Mouse (Mus musculus): ENCODE results near the gene Klk1b26. TPM values are rescaled to one million over a fixed set of nuclear protein-coding genes. Genes with fewer than 3 reads are reported as not detected.
"Not testable (repeated sequence)": the region's sequence is repeated elsewhere in the genome, so short reads cannot be mapped to it uniquely, and the experiment has no call there.

The Klk1b26 gene
- polyA plus RNA-seq, 1 experiment = not detected

- no peak overlapping the region for H3K27ac ChIP-seq (ENCODE audit: insufficient read depth, low read length)
- TF ChIP-seq CTCF (IDR thresholded peaks at IDR 0.05; ENCODE audit: extremely low read depth, insufficient read depth, insufficient read length, insufficient replicate concordance) (no peak), POLR2A (IDR thresholded peaks at IDR 0.05; ENCODE audit: low read depth, low read length) (no peak)
- no peaks in the 10 kb centered on the region for H3K4me1 ChIP-seq (ENCODE audit: control insufficient read depth, insufficient read depth, insufficient read length)
- no peak overlapping the region for H3K4me3 ChIP-seq (ENCODE audit: extremely low read depth, insufficient read depth, insufficient read length)
- DNase-seq (ENCODE audit: low read depth in 1 of 2, low spot score in 2 of 2) = no peak
- H3K36me3 ChIP-seq (ENCODE audit: control insufficient read depth, insufficient read depth, low read length) = no peaks in the 10 kb centered on the region
- H3K27me3 ChIP-seq (ENCODE audit: control insufficient read depth, insufficient read depth, low read length) = no peaks in the 10 kb centered on the region
Observed at GRCm38 (mm10) chr7:44004847-44005246, 7.1 kb upstream of the Klk1b26 start.

GRCm38 (mm10) chr7:44014666-44015065 lies 2.7 kb downstream of the Klk1b26 start:
- not testable (repeated sequence) for DNase-seq (ENCODE audit: low read depth in 1 of 2, low spot score in 2 of 2); H3K27me3 ChIP-seq (ENCODE audit: control insufficient read depth, insufficient read depth, low read length); H3K4me3 ChIP-seq (ENCODE audit: extremely low read depth, insufficient read depth, insufficient read length); H3K27ac ChIP-seq (ENCODE audit: insufficient read depth, low read length); H3K4me1 ChIP-seq (ENCODE audit: control insufficient read depth, insufficient read depth, insufficient read length); H3K36me3 ChIP-seq (ENCODE audit: control insufficient read depth, insufficient read depth, low read length)
- WGBS = 84% methylated on average over 6 of the region's 6 CpGs

GRCm38 (mm10) chr7:44015071-44015470 lies 3.1 kb downstream of the Klk1b26 start:
- 88% methylated on average over 5 of the region's 5 CpGs for WGBS
- Histone ChIP-seq H3K4me3 (ENCODE audit: extremely low read depth, insufficient read depth, insufficient read length) (no peak overlapping the region), H3K27ac (ENCODE audit: insufficient read depth, low read length) (no peak overlapping the region), H3K4me1 (ENCODE audit: control insufficient read depth, insufficient read depth, insufficient read length) (no peaks in the 10 kb centered on the region), H3K27me3 (ENCODE audit: control insufficient read depth, insufficient read depth, low read length) (no peaks in the 10 kb centered on the region), H3K36me3 (ENCODE audit: control insufficient read depth, insufficient read depth, low read length) (no peaks in the 10 kb centered on the region)
- TF ChIP-seq CTCF (IDR thresholded peaks at IDR 0.05; ENCODE audit: extremely low read depth, insufficient read depth, insufficient read length, insufficient replicate concordance) (no peak), POLR2A (IDR thresholded peaks at IDR 0.05; ENCODE audit: low read depth, low read length) (no peak)
- no peak for DNase-seq (ENCODE audit: low read depth in 1 of 2, low spot score in 2 of 2)

GRCm38 (mm10) chr7:44051990-44052389 lies 40.0 kb downstream of the Klk1b26 start, which contains the start of gene Klk1b27:
Gene Klk1b27, plus strand, starts transcription at chr7:44052290.
- not testable (repeated sequence) for DNase-seq (ENCODE audit: low read depth in 1 of 2, low spot score in 2 of 2); H3K36me3 ChIP-seq (ENCODE audit: control insufficient read depth, insufficient read depth, low read length); H3K4me3 ChIP-seq (ENCODE audit: extremely low read depth, insufficient read depth, insufficient read length); H3K27me3 ChIP-seq (ENCODE audit: control insufficient read depth, insufficient read depth, low read length); H3K27ac ChIP-seq (ENCODE audit: insufficient read depth, low read length); H3K4me1 ChIP-seq (ENCODE audit: control insufficient read depth, insufficient read depth, insufficient read length)
- 65% methylated on average over 3 of the region's 3 CpGs for WGBS

Other genes with a start within 250 kb of the Klk1b26 start
- not detected in 2 replicates for gene Klk12, start 243.3 kb upstream of the Klk1b26 start, polyA plus RNA-seq (2012; rRNA removed)
- not detected in 2 replicates for gene Klk11, start 237.6 kb upstream of the Klk1b26 start, polyA plus RNA-seq (2012; rRNA removed)
- 0.16 TPM in 1 of 2 replicates, not detected in the other for gene Klk10, start 231.1 kb upstream of the Klk1b26 start, polyA plus RNA-seq (2012; rRNA removed)
- gene Klk9, start 220.3 kb upstream of the Klk1b26 start, polyA plus RNA-seq (2012; rRNA removed) = not detected in 2 replicates
- gene Klk8, start 214.6 kb upstream of the Klk1b26 start, polyA plus RNA-seq (2012; rRNA removed) = 12.3 and 13.5 TPM in 2 replicates
- gene Klk7, start 200.9 kb upstream of the Klk1b26 start, polyA plus RNA-seq (2012; rRNA removed) = not detected in 2 replicates
- gene Klk6, start 187.7 kb upstream of the Klk1b26 start, polyA plus RNA-seq (2012; rRNA removed) = not detected in 2 replicates
- not detected in 2 replicates for gene Klk5, start 170.2 kb upstream of the Klk1b26 start, polyA plus RNA-seq (2012; rRNA removed)
- gene Klk4, start 131.0 kb upstream of the Klk1b26 start, polyA plus RNA-seq (2012; rRNA removed) = not detected in 2 replicates
- not detected in 2 replicates for gene Klk15, start 78.4 kb upstream of the Klk1b26 start, polyA plus RNA-seq (2012; rRNA removed)
- 0.18 and 0.19 TPM in 2 replicates for gene Klk1b8, start 61.5 kb upstream of the Klk1b26 start, polyA plus RNA-seq (2012; rRNA removed)
- not detected in 2 replicates for gene Klk1b1, start 45.4 kb upstream of the Klk1b26 start, polyA plus RNA-seq (2012; rRNA removed)
- 0.22 TPM in 1 of 2 replicates, not detected in the other for gene Klk1b9, start 36.1 kb upstream of the Klk1b26 start, polyA plus RNA-seq (2012; rRNA removed)
- gene Klk1b11, start 16.3 kb upstream of the Klk1b26 start, polyA plus RNA-seq (2012; rRNA removed) = 1.2 and 1.9 TPM in 2 replicates
- gene Klk1b27, start 40.1 kb downstream of the Klk1b26 start, polyA plus RNA-seq (2012; rRNA removed) = 4.1 and 4.4 TPM in 2 replicates
- gene Klk1b21, start 90.2 kb downstream of the Klk1b26 start, polyA plus RNA-seq (2012; rRNA removed) = not detected in 2 replicates
- gene Klk1b22, start 100.5 kb downstream of the Klk1b26 start, polyA plus RNA-seq (2012; rRNA removed) = 13.3 TPM in 1 of 2 replicates, not detected in the other
- 0.06 TPM in 1 of 2 replicates, not detected in the other for gene Klk1b16, start 124.6 kb downstream of the Klk1b26 start, polyA plus RNA-seq (2012; rRNA removed)
- gene Klk1b24, start 176.1 kb downstream of the Klk1b26 start, polyA plus RNA-seq (2012; rRNA removed) = 0.75 and 1.0 TPM in 2 replicates
- gene Klk1b3, start 186.0 kb downstream of the Klk1b26 start, polyA plus RNA-seq (2012; rRNA removed) = 0.97 and 2.0 TPM in 2 replicates
- 3.0 and 6.3 TPM in 2 replicates for gene Klk1b4, start 195.3 kb downstream of the Klk1b26 start, polyA plus RNA-seq (2012; rRNA removed)
- 8.7 and 9.8 TPM in 2 replicates for gene Klk1b5, start 203.8 kb downstream of the Klk1b26 start, polyA plus RNA-seq (2012; rRNA removed)
- gene Klk1, start 213.2 kb downstream of the Klk1b26 start, polyA plus RNA-seq (2012; rRNA removed) = 834 and 917 TPM in 2 replicates
- not detected in 2 replicates for gene Gm36864, start 224.0 kb downstream of the Klk1b26 start, polyA plus RNA-seq (2012; rRNA removed)
- 1.4 TPM in 2 replicates for gene 1700028J19Rik, start 234.5 kb downstream of the Klk1b26 start, polyA plus RNA-seq (2012; rRNA removed)
- gene 2410002F23Rik, start 234.6 kb downstream of the Klk1b26 start, polyA plus RNA-seq (2012; rRNA removed) = 98.9 and 139 TPM in 2 replicates
- not detected in 2 replicates for gene Acp4, start 245.2 kb downstream of the Klk1b26 start, polyA plus RNA-seq (2012; rRNA removed)
- gene Gm15517, start 249.3 kb downstream of the Klk1b26 start, polyA plus RNA-seq (2012; rRNA removed) = not detected in 2 replicates